Mouse (Mus musculus) gastrocnemius, adult 2 months (tissue): Measurements from ENCODE around the gene Galk1. TPM values are rescaled to one million over a fixed set of nuclear protein-coding genes. Genes with fewer than 3 reads are reported as not detected.

Experiments used
- DNase-seq: peaks from one replicate; pipeline ENCODE4 v3.0.0; 2022
- H3K27ac ChIP-seq: fragments of 200-600 bp; 2 replicates; pipeline ENCODE4 v1.8.1; 2022; ENCODE audit warnings: mild to moderate bottlenecking
- H3K4me3 ChIP-seq: fragments of 200-600 bp; 2 replicates; pipeline ENCODE4 v1.8.1; 2022; ENCODE audit warnings: mild to moderate bottlenecking, moderate library complexity
- CTCF ChIP-seq: fragments of 200-600 bp; IDR thresholded peaks from 2 replicates; pipeline ENCODE4 v1.8.1; 2022; ENCODE audit warnings: antibody characterized with exemption, mild to moderate bottlenecking, moderate library complexity
- intact Hi-C: fragments of 180-260 bp; cut with DNase I; formaldehyde crosslinking; loops from one replicate; pipeline ENCODE4 v1.15.1; 2025
- long read RNA-seq, 2 experiments: library from polyadenylated mRNA; stranded (forward); transcript quantifications; one replicate each; pipeline ENCODE4 v2.0.0; 2021
- total RNA-seq, 2 experiments: library from RNA; stranded (reverse); gene quantifications; 2 replicates each; pipeline ENCODE4 v1.2.3; 2021

Galk1 gene
- 1 to 10 TPM; 3.0 to 3.8 TPM for total RNA-seq
- long read RNA-seq, experiment 1, partial matches to known transcripts: 0 of 4 reads
- long read RNA-seq, experiment 1, other reads (novel, unspliced or antisense): 0 of 4 reads
- long read RNA-seq, experiment 2, transcript Galk1-201 (8 exons, 1,406 nt): major isoform, 5 of 5 reads
- long read RNA-seq, experiment 2, partial matches to known transcripts: 0 of 5 reads
- long read RNA-seq, experiment 2, other reads (novel, unspliced or antisense): 0 of 5 reads

DNA sequence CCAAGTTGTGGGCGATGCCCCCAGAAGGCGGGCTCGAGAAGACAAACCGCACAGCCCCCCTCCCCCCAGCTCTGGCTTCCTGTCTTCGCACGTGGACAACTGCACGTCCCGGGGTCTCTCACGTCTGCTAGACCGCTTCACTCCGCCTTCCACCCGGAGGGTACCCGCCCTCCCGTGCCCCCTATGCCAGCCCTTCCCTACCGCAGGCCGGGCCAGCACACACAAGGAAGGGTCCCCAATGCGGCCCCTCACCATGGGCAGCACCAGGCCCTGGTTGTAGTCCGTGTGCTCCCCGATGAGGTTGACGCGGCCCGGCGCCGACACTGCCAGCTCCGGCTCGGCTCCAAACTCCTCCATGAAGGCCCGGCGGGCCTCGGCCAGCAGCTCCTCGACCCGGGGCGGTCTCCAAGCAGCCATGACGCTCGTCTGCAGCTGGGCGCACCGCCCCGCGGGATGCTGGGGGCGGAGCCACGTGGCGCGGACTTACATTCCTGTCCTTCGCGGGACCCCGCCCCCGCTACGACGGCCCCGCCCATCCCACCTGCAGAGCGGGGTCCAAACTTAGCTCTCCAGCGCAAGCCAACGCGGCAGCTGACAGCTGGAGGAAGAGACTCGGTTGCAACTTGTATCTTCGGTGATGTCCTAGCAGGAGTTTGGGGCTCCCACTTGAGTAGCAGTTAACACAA is at the start of gene Galk1:
Gene Galk1 (minus strand): TSS at position 458 of the 686 bp plus-strand sequence.
- intact Hi-C loops: no loop called here
- H3K27ac ChIP-seq: peak within 1 kb of the TSS; percentile 83
- peak within 1 kb of the TSS; percentile 72 for H3K4me3 ChIP-seq
- peak; percentile 93 for DNase-seq
- no peak for TF ChIP-seq CTCF

DNA sequence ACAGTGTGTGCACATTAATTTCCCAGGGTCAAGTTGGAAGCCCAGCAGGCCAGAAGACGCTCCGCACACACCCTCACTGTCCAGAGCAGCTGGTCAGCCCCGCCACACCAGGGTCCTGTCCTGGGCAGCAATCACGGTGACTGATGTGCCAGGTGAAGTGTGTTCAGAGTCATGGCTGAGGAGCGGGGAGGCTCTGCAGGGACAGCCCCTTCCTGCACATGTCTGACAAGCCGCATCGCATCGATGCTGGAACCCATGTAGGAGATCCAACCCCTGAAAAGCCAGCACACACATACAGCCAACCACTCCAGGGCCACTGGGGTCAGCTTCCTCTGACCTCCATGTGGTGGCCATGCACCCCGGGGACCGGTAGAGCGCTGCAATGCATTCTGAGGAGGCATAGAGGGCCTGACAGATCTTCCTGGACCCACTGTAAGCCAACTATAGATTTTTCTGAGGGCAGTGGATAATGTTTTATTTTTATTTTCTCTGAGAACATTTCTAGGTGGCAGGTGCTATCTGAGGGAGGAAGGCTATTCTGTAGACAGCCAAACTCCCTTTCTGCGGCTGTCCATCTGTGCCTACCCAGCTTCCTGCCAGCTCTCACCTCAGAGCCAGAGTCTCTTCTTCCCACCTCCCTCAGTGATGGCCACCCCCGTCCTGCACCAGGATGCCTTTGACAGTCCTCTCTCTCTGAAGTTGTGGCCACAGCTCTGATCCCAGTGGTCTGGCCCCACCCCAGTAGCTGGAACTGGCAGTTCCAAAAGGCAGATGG is 49.3 kb upstream of the Galk1 start:
- no peak for DNase-seq
- H3K4me3 ChIP-seq: no peak overlapping the region
- TF ChIP-seq CTCF: no peak
- no peak overlapping the region for H3K27ac ChIP-seq
- intact Hi-C loops: loop anchor here (2.0 kb wide), 1 partner anchor 25 kb away; no protein-coding TSS in a partner anchor

DNA sequence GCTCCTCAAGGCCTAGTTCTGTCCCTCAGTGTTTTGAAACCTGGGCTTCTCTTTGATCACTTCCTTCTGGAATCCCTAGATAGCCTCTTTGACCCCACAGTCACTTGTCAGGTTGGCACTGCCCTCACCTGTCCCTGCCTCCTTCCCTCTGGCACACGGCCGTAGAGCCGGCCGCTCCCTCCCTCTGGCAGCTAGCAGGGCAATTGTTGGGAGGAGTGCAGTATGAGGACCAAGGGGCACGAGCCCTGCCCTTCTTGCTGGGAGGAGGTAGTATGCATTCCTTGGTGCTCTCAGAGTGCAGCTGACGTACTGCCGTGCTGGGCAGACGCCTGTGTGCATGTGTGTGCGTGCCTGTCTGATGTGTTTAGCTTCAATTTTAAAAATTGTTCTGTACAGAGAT is 48.1 kb upstream of the Galk1 start:
- H3K4me3 ChIP-seq: no peak overlapping the region
- TF ChIP-seq CTCF: no peak
- H3K27ac ChIP-seq: no peak overlapping the region
- intact Hi-C loops: no loop called here
- no peak for DNase-seq

DNA sequence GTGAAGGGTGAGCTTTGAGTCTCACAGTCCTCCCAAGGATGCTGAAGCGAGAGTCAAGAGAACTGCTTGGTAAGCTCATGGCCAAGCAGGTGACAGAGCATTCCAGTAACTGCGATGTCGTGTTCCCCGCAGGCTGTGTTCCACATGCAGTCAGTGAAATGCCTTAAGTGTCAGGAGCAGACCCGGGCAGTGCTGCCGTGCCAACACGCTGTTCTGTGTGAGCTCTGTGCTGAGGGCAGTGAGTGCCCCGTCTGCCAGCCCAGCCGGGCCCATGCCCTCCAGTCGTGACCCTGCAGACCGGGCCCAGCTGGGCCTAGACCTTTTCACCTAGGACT is 47.1 kb upstream of the Galk1 start:
- TF ChIP-seq CTCF: no peak
- no peak for DNase-seq
- intact Hi-C loops: no loop called here
- Histone ChIP-seq H3K27ac (no peak overlapping the region), H3K4me3 (no peak overlapping the region)

DNA sequence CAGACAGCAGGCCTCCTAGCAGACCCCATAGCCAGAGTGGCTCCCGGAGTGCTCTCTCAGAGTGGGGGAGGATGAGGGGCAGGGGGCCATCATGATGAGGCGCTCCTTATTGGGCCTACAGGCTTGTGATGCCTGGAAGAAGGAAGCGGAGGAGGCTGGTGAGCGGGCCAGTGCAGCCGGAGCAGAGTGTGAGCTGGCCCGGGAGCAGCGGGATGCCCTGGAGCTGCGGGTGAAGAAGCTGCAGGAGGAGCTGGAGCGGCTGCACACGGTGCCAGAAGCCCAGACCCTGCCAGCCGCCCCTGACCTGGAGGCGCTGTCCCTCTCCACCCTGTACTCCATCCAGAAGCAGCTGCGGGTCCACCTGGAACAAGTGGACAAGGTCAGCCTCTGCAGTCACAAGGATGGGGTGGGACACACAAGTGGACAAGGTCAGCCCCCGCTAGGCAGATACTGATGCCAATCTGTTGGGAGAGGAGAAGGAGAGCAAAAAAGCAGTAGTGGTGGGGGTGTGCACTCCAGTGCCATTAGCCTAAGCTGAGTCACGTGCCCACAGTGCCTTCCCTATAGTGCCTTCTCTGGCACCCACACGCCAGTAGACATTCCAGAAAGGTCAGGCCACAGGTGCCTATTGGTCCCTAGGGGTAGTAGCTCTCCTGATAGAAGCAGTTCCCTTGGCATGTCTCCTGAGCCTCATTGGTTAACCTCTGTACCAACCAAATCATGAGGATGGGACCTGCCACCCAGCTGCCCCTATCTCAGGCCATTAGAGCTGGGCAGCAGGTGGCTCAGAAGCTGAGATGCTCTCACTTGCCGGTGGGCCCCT is 46.6 kb upstream of the Galk1 start:
- DNase-seq: no peak
- Histone ChIP-seq H3K27ac (no peak overlapping the region), H3K4me3 (no peak overlapping the region)
- intact Hi-C loops: no loop called here
- no peak for TF ChIP-seq CTCF

DNA sequence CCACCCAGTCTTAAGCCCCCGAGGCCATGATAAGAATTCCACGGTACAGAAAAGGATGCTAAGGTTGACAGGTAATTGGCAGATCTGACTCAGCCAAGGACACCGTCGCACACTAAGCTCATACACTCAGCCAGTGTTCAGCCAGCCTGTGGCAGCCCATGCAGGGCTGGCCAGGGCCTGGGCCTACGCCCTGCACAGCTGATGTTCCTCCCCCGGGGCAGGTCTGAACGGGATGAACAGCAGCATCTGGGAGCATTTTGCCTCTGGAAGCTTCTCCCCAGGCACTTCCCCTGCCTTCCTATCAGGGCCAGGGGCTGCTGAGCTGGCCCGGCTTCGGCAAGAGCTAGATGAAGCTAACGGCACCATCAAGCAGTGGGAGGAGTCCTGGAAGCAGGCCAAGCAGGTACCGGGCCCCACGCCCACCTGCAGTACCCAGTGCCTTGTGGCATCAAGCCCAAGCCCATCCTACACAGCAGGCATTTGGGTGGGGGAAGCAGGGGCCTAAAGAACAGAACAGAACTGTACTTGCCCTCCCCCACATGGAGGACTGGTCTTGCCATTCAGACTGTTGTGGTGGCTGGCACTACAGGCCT is 45.6 kb upstream of the Galk1 start:
- no peak for DNase-seq
- no peak overlapping the region for H3K4me3 ChIP-seq
- no peak overlapping the region for H3K27ac ChIP-seq
- TF ChIP-seq CTCF: no peak
- intact Hi-C loops: no loop called here

DNA sequence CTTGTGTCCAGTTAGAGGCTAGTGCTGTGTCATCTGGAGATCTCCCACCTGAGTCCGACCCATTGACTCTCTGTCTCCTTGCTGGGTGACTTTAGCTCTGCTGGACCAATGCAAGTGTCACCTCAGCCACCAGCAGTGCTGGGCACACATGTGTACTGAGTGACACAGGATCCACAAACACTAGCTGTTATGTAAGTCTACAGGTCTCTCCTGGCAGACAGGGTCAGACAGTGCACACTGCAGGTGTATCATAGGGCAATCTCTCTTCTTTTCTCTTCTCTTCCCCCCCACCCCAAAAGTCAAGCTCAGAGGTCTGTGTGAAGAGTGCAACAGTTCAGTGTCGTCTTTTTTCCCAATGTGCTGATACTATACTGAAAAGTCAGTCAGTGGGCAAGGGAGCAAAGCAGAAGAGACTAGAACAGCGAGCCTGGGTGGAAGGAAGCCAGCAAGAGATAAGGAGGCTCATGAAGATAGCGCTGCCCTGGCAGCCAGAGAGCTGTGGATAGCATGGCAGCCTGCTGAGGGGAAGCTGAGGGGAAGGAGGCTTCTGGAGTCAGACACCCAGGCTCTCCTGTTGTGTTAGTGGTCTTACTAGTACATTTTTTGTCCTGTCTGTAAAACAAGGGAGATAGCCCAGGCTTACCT is 44.8 kb upstream of the Galk1 start:
- no peak overlapping the region for H3K4me3 ChIP-seq
- no peak for DNase-seq
- intact Hi-C loops: no loop called here
- TF ChIP-seq CTCF: no peak
- H3K27ac ChIP-seq: no peak overlapping the region

DNA sequence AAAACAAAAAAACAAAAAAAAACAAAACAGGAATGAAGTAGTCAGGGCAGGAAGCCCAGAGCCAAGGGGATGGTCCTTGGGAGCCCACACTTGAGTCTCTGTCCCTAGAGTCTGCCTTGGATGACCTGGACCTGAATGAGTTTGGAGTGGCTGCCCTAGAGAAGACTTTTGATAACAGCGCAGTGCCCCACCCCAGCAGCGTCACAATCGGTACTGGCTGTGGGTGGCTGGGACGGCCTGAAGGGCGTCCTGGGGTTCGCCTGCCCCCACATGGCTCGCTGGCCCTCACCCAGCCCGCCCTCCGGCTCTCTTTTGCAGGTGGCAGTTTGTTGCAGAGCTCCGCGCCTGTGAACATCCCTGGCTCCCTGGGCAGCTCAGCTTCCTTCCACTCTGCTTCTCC is 43.4 kb upstream of the Galk1 start:
- H3K4me3 ChIP-seq: no peak overlapping the region
- H3K27ac ChIP-seq: no peak overlapping the region
- DNase-seq: no peak
- intact Hi-C loops: no loop called here
- no peak for TF ChIP-seq CTCF

DNA sequence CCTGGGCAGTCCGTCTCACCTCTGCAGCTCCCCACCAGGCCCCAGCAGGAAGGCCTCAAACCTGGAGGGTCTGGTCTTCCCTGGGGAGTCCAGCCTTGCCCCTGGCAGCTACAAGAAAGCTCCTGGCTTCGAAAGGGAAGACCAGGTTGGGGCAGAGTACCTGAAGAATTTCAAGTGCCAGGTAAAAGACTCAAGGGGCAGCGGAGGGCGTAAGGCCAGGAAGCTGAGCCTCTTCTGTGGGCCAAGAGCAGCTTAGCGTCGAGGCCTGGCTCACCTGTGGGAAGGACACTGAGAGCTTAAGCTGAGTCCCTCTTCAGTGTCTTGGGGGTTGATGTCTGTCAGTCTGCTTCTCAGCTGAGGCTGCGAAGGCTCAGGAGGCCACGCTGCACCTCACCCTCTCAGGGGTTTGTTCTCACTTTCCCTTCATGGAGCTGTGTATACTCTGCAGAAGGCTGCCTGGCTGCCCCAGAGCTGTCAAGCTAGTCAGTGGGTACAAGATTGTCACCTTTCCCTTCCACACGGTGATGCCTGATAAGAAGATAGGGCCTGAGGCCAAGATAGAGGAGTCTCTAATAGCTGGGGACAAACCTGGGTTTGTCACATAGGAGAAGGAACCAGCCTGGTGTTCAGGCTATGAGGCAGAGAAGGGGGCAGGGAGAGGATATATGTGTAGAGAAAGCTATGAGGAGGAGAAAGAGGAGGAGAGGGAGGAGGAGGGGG is 41.2 kb upstream of the Galk1 start:
- intact Hi-C loops: no loop called here
- no peak for DNase-seq
- no peak for TF ChIP-seq CTCF
- Histone ChIP-seq H3K4me3 (no peak overlapping the region), H3K27ac (no peak overlapping the region)

DNA sequence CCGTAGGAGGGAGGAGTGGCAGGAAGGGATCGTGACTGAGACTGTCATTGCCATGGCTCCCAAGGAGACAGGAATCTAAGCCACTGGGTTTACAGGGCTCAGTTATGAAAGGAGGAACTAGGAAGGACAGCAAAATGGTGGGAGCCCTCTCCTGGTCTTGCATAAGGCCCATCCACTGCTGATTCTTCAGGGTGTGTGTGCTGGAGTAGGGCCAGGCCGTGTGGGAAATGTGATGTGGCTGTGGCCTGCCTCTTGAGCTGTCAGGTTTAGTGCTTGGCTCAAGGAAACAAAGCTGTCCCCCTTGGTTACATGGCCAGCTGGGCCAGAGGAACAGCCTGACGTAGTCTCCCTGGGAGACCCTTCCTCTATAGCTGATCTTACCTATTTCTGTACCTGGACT is 37.7 kb upstream of the Galk1 start:
- no peak for TF ChIP-seq CTCF
- DNase-seq: no peak
- H3K4me3 ChIP-seq: no peak overlapping the region
- no peak overlapping the region for H3K27ac ChIP-seq
- intact Hi-C loops: no loop called here

DNA sequence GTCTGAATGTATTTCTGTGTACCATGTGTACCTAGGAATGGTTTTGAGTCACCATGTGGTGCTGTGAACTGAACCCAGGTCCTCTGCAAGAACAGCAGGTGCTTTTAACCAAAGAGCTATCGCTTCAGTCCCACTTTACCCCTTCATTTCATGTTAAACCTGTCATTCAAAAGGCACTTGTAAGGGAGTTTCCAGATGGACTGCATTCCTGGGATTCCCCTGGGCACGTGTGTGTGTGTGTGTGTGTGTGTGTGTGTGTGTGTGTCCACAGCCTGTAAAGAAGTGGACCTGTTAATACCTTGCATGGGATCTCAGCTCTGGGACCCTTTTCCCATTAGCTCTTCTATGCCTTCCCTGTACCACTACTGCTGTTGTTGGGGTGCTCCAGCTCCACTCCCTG is 37.1 kb upstream of the Galk1 start:
- no peak for DNase-seq
- Histone ChIP-seq H3K4me3 (no peak overlapping the region), H3K27ac (no peak overlapping the region)
- TF ChIP-seq CTCF: no peak
- intact Hi-C loops: no loop called here
